In genomic region chr15:98887526-98887925, GRCm38 (mm10) we compare ENCODE assay signal across 24 mouse cellular contexts. TPM values are rescaled to one million over a fixed set of nuclear protein-coding genes. Genes with fewer than 3 reads are reported as not detected.
"Had no signal": no experiment of that assay in that cellular context is flagged by ENCODE, and none has a peak within 500 bp of the region (broad histone marks: within the 10 kb centered on the region; RNA-seq: fewer than 3 reads in every experiment).

No protein-coding gene starts in this region.

- H3K4me3 ChIP-seq: heart, adult 2 months; heart, embryonic 13.5 days; heart, embryonic 15.5 days; hindbrain, embryonic 13.5 days; hindbrain, embryonic 15.5 days; kidney, embryonic 15.5 days; left cerebral cortex, adult 2 months; liver, embryonic 12.5 days had no signal

- H3K36me3 ChIP-seq: heart, embryonic 13.5 days; heart, embryonic 15.5 days; hindbrain, embryonic 13.5 days; hindbrain, embryonic 15.5 days; kidney, embryonic 15.5 days; liver, embryonic 12.5 days had no signal

- H3K27ac ChIP-seq: heart, adult 2 months; heart, embryonic 13.5 days; heart, embryonic 15.5 days; hindbrain, embryonic 13.5 days; hindbrain, embryonic 15.5 days; hindbrain, postnatal 0 days; kidney, embryonic 15.5 days; kidney, postnatal 0 days; left cerebral cortex, adult 2 months; liver, embryonic 12.5 days; liver, embryonic 14.5 days had no signal

- H3K4me2 ChIP-seq: heart, embryonic 11.5 days; heart, embryonic 13.5 days; heart, embryonic 15.5 days; hindbrain, embryonic 13.5 days; hindbrain, embryonic 15.5 days; kidney, embryonic 15.5 days; liver, embryonic 12.5 days had no signal

- ATAC-seq: hindbrain, postnatal 0 days; intestine, embryonic 16.5 days; liver, embryonic 12.5 days had no signal

- DNase-seq: gastrocnemius, postnatal 10 days; gastrocnemius, postnatal 36 days; heart, adult 11 months; heart, adult 2 months; heart, postnatal 14 days; heart, postnatal 36 days; kidney, adult 11 months; kidney, adult 2 months; kidney, adult 9 months; kidney, postnatal 14 days; kidney, postnatal 36 days had no signal

- H3K9me3 ChIP-seq: heart, embryonic 13.5 days; heart, embryonic 15.5 days; hindbrain, embryonic 13.5 days; hindbrain, embryonic 15.5 days; kidney, embryonic 15.5 days; liver, embryonic 12.5 days had no signal

- H3K9ac ChIP-seq: heart, embryonic 13.5 days; heart, embryonic 15.5 days; hindbrain, embryonic 13.5 days; hindbrain, embryonic 15.5 days; kidney, embryonic 15.5 days; liver, embryonic 12.5 days; liver, embryonic 14.5 days had no signal

RNA-seq across cellular contexts. Expression of gene Dhh, which starts 10.8 kb away (rescaled TPM):
- total RNA-seq: hematopoietic stem cell, adult 5-6 weeks had no signal
